Mouse (Mus musculus): ENCODE measurements around the gene Dld. TPM values are rescaled to one million over a fixed set of nuclear protein-coding genes. Genes with fewer than 3 reads are reported as not detected.

The Dld gene
- polyA plus RNA-seq, 1 experiment from 2014 or later: 138 TPM

DNA sequence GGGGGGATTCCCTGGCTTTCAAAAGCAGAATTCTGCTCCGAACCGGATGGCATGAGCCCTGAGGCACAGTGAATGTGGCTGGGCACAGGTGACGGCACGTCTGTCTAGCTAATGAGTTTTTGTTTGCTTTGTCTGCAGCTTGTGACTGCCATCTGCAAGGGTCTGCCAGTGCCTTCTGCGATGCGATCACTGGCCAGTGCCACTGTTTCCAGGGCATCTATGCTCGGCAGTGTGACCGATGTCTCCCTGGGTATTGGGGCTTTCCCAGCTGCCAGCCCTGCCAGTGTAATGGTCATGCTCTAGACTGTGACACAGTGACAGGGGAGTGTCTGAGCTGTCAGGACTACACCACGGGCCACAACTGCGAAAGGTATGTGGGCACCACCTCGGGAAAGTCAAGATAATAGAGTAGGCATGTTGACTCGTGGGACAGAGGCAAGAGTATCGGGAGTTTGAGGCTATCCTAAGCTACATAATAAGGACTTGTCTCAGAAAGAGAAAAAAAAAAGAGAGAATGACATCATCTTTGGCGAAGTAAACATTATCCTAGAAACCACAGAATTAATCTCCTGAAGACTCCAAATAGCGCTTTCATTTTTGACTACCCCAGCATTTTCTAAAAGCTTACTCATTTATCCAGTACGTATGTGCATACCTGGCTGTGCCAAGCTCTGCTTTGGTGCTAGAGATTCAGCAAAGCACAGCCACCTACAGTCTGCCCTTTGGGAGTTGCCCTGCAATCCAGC is 48.3 kb downstream of the Dld start:
- WGBS: 75% methylated on average over 16 of the region's 16 CpGs
- peaks cover 100% of the 10 kb centered on the region for H3K36me3 ChIP-seq

DNA sequence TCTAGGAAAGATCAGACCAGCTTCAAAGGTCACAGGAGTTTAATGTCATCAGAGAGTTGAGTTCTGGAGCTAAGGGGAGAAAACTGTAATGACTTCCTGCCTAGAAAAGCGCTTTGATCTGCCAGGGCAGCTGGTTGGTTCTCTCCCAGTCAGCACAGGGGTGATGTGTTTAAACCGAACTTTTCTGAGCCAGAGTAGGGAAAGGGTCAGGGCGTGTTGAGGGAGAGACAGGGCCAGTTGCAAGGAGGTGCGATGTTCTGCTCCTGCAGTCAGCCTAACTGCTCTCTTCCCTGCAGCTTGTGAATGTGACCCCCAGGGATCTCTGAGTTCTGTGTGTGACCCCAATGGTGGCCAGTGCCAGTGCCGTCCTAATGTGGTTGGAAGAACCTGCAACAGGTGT is 49.0 kb downstream of the Dld start:
- Histone ChIP-seq H3K27me3 (no peaks in the 10 kb centered on the region), H3K4me3 (no peak overlapping the region), H3K9me3 (no peaks in the 10 kb centered on the region), H3K4me2 (no peak overlapping the region), H3K27ac (no peak overlapping the region), H3K36me3 (peaks cover 100% of the 10 kb centered on the region), H3K4me1 (peaks cover 8% of the 10 kb centered on the region), H3K9ac (no peak overlapping the region)
- 53% methylated on average over 5 of the region's 5 CpGs for WGBS
- ATAC-seq (ENCODE audit: insufficient number of reproducible peaks, insufficient read depth, low FRiP score, low TSS enrichment, low read depth): no peak

More for the DNA sequence above, 48.3 kb downstream of the Dld start:
- H3K4me3 ChIP-seq: no peak overlapping the region
- no peak overlapping the region for H3K27ac ChIP-seq
- H3K4me1 ChIP-seq: peaks cover 8% of the 10 kb centered on the region
- H3K9me3 ChIP-seq: no peaks in the 10 kb centered on the region
- H3K4me2 ChIP-seq: no peak overlapping the region
- H3K9ac ChIP-seq: no peak overlapping the region
- no peaks in the 10 kb centered on the region for H3K27me3 ChIP-seq
- ATAC-seq (ENCODE audit: insufficient number of reproducible peaks, insufficient read depth, low FRiP score, low TSS enrichment, low read depth): no peak

DNA sequence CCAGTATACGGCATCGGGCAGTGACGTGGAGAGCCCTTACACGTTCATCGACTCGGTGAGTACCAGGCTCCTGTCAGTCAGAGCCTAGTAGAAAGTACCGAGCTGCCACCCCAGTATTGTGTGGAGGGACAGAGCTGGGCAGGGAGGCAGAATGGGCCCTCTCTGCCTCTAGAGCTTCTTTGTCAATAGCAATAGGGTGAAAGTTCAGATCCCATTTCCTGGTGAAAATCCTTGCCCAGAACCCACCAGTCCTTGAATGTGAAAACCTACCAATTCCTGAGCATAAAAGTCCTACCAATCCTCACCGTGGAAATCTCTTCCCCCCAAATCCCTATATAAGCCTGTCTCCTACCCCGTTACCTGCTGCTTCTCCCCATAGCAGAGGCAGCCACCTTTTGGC is 51.0 kb downstream of the Dld start:
- Histone ChIP-seq H3K4me2 (no peak overlapping the region), H3K4me3 (no peak overlapping the region), H3K27ac (no peak overlapping the region), H3K4me1 (peaks cover 15% of the 10 kb centered on the region), H3K9ac (no peak overlapping the region), H3K36me3 (peaks cover 96% of the 10 kb centered on the region), H3K27me3 (no peaks in the 10 kb centered on the region), H3K9me3 (no peaks in the 10 kb centered on the region)
- no peak for ATAC-seq (ENCODE audit: insufficient number of reproducible peaks, insufficient read depth, low FRiP score, low TSS enrichment, low read depth)
- 96% methylated on average over 9 of the region's 9 CpGs for WGBS

DNA sequence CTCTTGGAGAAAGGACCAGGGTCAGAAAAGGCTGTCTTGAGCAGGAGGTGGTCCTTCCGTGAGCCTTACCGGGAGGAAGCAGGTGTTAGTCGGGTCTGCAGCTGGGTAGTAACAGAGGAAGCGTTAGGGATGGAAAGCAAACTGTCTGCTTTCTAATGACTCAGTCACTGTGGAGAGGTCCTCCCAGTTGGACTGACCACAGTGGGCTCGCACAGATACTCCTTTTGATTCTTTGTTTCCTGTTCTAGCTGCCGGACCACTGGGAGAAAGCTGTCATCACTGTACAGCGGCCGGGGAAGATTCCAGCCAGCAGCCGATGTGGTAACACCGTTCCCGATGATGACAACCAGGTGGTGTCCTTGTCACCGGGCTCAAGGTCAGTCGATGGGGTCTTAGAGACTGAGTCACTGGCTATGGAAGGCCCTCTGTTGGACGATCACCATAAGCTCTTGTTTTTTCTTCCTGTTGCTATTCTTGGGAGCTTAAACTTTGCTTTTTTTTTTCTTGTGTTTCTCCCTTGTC is 51.5 kb downstream of the Dld start:
- no peak overlapping the region for H3K4me3 ChIP-seq
- 85% methylated on average over 14 of the region's 14 CpGs for WGBS

GRCm38 (mm10) chr12:31299126-31299525 is 52.1 kb downstream of the Dld start:
- no peaks in the 10 kb centered on the region for H3K27me3 ChIP-seq
- no peak for ATAC-seq (ENCODE audit: insufficient number of reproducible peaks, insufficient read depth, low FRiP score, low TSS enrichment, low read depth)
- H3K36me3 ChIP-seq: peaks cover 85% of the 10 kb centered on the region
- no peak overlapping the region for H3K27ac ChIP-seq
- no peak overlapping the region for H3K4me2 ChIP-seq
- no peak overlapping the region for H3K9ac ChIP-seq
- H3K4me3 ChIP-seq: no peak overlapping the region
- 93% methylated on average over 3 of the region's 3 CpGs for WGBS
- H3K4me1 ChIP-seq: peaks cover 26% of the 10 kb centered on the region
- H3K9me3 ChIP-seq: no peaks in the 10 kb centered on the region

More for the DNA sequence above, 51.5 kb downstream of the Dld start:
- Histone ChIP-seq H3K9ac (no peak overlapping the region), H3K36me3 (peaks cover 91% of the 10 kb centered on the region), H3K4me2 (no peak overlapping the region), H3K4me1 (peaks cover 20% of the 10 kb centered on the region), H3K27me3 (no peaks in the 10 kb centered on the region), H3K27ac (no peak overlapping the region), H3K9me3 (no peaks in the 10 kb centered on the region)
- ATAC-seq (ENCODE audit: insufficient number of reproducible peaks, insufficient read depth, low FRiP score, low TSS enrichment, low read depth): no peak

DNA sequence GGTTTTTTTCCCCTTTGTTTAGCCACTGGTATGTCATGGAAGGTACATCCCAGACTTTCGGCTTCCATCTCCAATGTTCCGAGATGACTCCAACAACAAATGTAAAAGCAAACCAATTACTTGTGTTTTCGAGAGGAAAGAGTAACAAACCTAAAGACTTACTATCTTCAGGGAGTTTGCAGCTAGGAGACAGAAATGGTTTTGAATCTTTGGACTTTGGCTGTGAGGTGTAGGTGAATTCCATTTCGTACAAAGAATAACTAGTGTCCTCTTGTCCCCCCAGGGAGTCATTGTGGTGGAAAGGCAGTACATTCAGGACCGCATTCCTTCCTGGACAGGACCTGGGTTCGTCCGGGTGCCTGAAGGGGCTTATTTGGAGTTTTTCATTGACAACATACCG is 52.7 kb downstream of the Dld start:
- Histone ChIP-seq H3K27ac (no peak overlapping the region), H3K9ac (no peak overlapping the region), H3K4me1 (peaks cover 27% of the 10 kb centered on the region), H3K36me3 (peaks cover 79% of the 10 kb centered on the region), H3K4me2 (no peak overlapping the region), H3K4me3 (no peak overlapping the region), H3K9me3 (no peaks in the 10 kb centered on the region), H3K27me3 (no peaks in the 10 kb centered on the region)
- WGBS: 80% methylated on average over 8 of the region's 8 CpGs
- ATAC-seq (ENCODE audit: insufficient number of reproducible peaks, insufficient read depth, low FRiP score, low TSS enrichment, low read depth): no peak

GRCm38 (mm10) chr12:31298122-31298521 is 53.1 kb downstream of the Dld start:
- Histone ChIP-seq H3K4me3 (no peak overlapping the region), H3K9me3 (no peaks in the 10 kb centered on the region), H3K36me3 (peaks cover 75% of the 10 kb centered on the region), H3K4me2 (no peak overlapping the region), H3K27me3 (no peaks in the 10 kb centered on the region), H3K4me1 (peaks cover 27% of the 10 kb centered on the region), H3K27ac (no peak overlapping the region), H3K9ac (no peak overlapping the region)
- ATAC-seq (ENCODE audit: insufficient number of reproducible peaks, insufficient read depth, low FRiP score, low TSS enrichment, low read depth): no peak
- WGBS: 88% methylated on average over 4 of the region's 4 CpGs

GRCm38 (mm10) chr12:31296097-31296496 is 55.2 kb downstream of the Dld start:
- Histone ChIP-seq H3K9ac (no peak overlapping the region), H3K4me1 (peaks cover 27% of the 10 kb centered on the region), H3K27me3 (no peaks in the 10 kb centered on the region), H3K36me3 (peaks cover 73% of the 10 kb centered on the region), H3K27ac (no peak overlapping the region), H3K4me3 (no peak overlapping the region), H3K9me3 (no peaks in the 10 kb centered on the region), H3K4me2 (no peak overlapping the region)
- ATAC-seq (ENCODE audit: insufficient number of reproducible peaks, insufficient read depth, low FRiP score, low TSS enrichment, low read depth): no peak
- 60% methylated on average over 4 of the region's 4 CpGs for WGBS

DNA sequence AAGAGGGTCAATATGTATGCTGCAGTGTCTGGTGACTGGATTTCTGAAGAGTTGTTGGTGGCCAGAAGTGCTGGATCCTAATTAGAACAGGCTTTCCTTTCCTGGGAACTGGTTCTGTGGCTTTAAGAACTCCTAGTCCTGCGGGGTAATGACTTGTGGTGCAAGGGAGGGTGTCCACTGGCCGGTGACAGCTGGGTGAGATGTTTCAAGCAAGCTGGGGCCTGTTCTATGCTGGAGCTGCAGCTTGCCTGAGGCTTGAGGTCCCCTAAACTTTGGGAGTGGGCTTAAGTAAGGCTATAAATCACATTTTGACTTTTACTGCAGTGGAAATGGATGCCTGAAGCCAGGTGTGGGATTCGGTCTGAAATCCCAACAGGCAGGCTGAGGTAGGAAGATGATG is 55.7 kb downstream of the Dld start:
- Histone ChIP-seq H3K9ac (no peak overlapping the region), H3K27me3 (no peaks in the 10 kb centered on the region), H3K27ac (no peak overlapping the region), H3K36me3 (peaks cover 73% of the 10 kb centered on the region), H3K9me3 (no peaks in the 10 kb centered on the region), H3K4me1 (peaks cover 27% of the 10 kb centered on the region), H3K4me2 (no peak overlapping the region), H3K4me3 (no peak overlapping the region)
- WGBS: 40% methylated on average over 3 of the region's 3 CpGs
- ATAC-seq (ENCODE audit: insufficient number of reproducible peaks, insufficient read depth, low FRiP score, low TSS enrichment, low read depth): no peak

- H3K9ac ChIP-seq: no peak overlapping the region
- WGBS: 51% methylated on average over 11 of the region's 11 CpGs
- H3K4me3 ChIP-seq: no peak overlapping the region
- H3K36me3 ChIP-seq: peaks cover 73% of the 10 kb centered on the region
- no peak overlapping the region; the same call in 1 of the 2 replicates for H3K27ac ChIP-seq
- H3K4me1 ChIP-seq: peaks cover 27% of the 10 kb centered on the region
- H3K27me3 ChIP-seq: no peaks in the 10 kb centered on the region
- ATAC-seq (ENCODE audit: insufficient number of reproducible peaks, insufficient read depth, low FRiP score, low TSS enrichment, low read depth): no peak
- H3K4me2 ChIP-seq: no peak overlapping the region
- no peaks in the 10 kb centered on the region for H3K9me3 ChIP-seq
These were observed 56.3 kb downstream of the Dld start for GRCm38 (mm10) chr12:31294996-31295395.

GRCm38 (mm10) chr12:31294526-31294925 is 56.7 kb downstream of the Dld start:
- no peak for ATAC-seq (ENCODE audit: insufficient number of reproducible peaks, insufficient read depth, low FRiP score, low TSS enrichment, low read depth)
- Histone ChIP-seq H3K4me3 (no peak overlapping the region), H3K36me3 (peaks cover 70% of the 10 kb centered on the region), H3K9ac (no peak overlapping the region), H3K9me3 (no peaks in the 10 kb centered on the region), H3K4me2 (no peak overlapping the region), H3K27ac (no peak overlapping the region; the same call in 1 of the 2 replicates), H3K27me3 (no peaks in the 10 kb centered on the region), H3K4me1 (peaks cover 27% of the 10 kb centered on the region)
- WGBS: 59% methylated on average over 10 of the region's 10 CpGs

DNA sequence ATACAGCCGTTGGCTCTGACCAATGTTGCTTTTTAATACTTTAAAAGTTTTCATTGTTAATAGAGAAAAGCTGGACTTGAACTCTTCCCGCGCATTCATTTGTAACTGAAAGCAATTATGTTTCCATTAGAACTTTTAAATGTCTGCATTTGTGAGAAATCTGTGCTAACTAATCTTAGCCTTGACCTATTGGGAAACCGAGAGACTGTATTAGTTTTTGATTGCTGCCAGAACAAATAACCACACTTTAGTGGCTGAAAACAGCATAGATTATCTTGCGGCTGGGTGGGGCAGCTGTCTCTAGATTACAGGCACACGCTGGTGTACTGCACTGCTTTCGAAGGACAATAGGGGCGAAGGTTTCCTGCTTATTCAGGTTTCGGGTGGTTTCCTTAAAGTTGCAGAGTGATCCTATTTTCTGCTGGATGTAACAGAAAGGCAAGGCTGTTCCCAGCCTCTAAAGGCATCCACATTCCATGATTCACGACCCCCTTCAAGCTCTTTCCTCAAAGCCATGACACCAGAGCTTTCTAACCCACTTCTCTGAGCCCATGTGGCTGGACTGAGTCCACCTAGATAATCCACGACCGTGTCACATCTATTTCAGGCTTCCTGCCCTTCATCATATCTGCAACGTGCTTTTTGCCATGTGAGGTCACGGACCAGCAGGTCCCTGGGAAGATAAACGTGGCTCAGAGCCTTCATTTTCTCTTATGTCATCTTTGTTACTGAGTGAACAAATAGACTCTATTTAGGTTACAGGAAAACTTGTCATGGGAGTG is 57.7 kb downstream of the Dld start:
- ATAC-seq (ENCODE audit: insufficient number of reproducible peaks, insufficient read depth, low FRiP score, low TSS enrichment, low read depth): no peak
- H3K4me2 ChIP-seq: no peak overlapping the region
- H3K9me3 ChIP-seq: no peaks in the 10 kb centered on the region
- no peak overlapping the region for H3K4me3 ChIP-seq
- peaks cover 70% of the 10 kb centered on the region for H3K36me3 ChIP-seq
- 56% methylated on average over 15 of the region's 15 CpGs for WGBS
- H3K9ac ChIP-seq: no peak overlapping the region
- H3K4me1 ChIP-seq: peaks cover 27% of the 10 kb centered on the region
- no peak overlapping the region for H3K27ac ChIP-seq
- no peaks in the 10 kb centered on the region for H3K27me3 ChIP-seq

Measured in embryonic facial prominence, embryonic 13.5 days (tissue).